22 mouse cellular contexts compared by ENCODE assay signal in genomic region chr6:95701786-95702185, GRCm38 (mm10). TPM values are rescaled to one million over a fixed set of nuclear protein-coding genes. Genes with fewer than 3 reads are reported as not detected.
DNase-seq lines count a peak whose midpoint lies in the region; ATAC-seq and TF ChIP-seq lines count a peak whose summit lies in the region.
"Had no signal": no experiment of that assay in that cellular context is flagged by ENCODE, and none has a peak within 500 bp of the region (broad histone marks: within the 10 kb centered on the region; RNA-seq: fewer than 3 reads in every experiment).

No protein-coding gene starts in this region.

- no peak overlapping the region for H3K4me2 ChIP-seq in liver, embryonic 11.5 days
- no peak overlapping the region for H3K4me2 ChIP-seq in intestine, postnatal 0 days (replicated peaks; ENCODE audit: low read depth)
- H3K4me2 ChIP-seq: forebrain, embryonic 12.5 days; hindbrain, embryonic 15.5 days; limb, embryonic 15.5 days; lung, embryonic 14.5 days; midbrain, embryonic 13.5 days had no signal

- H3K9me3 ChIP-seq in liver, embryonic 11.5 days (ENCODE audit: control insufficient read depth, low read length) = no peaks in the 10 kb centered on the region
- H3K9me3 ChIP-seq in intestine, postnatal 0 days (ENCODE audit: control insufficient read depth) = no peaks in the 10 kb centered on the region
- H3K9me3 ChIP-seq: forebrain, embryonic 12.5 days; hindbrain, embryonic 15.5 days; limb, embryonic 15.5 days; midbrain, embryonic 13.5 days had no signal

- no peak for TF ChIP-seq POLR2A in liver, adult 2 months (IDR thresholded peaks at IDR 0.05; ENCODE audit: extremely low read depth, insufficient read depth, low read length)
- no peak for TF ChIP-seq POLR2A in thymus, adult 2 months (IDR thresholded peaks at IDR 0.05; ENCODE audit: control insufficient read depth, extremely low read depth, insufficient read depth, low read length, poor library complexity)

- no peak for TF ChIP-seq CTCF in liver, adult 2 months (IDR thresholded peaks at IDR 0.05; ENCODE audit: low read depth, low read length)
- no peak for TF ChIP-seq CTCF in intestine, postnatal 0 days (IDR thresholded peaks at IDR 0.05; ENCODE audit: low read depth)
- TF ChIP-seq CTCF in thymus, adult 2 months (IDR thresholded peaks at IDR 0.05; ENCODE audit: borderline replicate concordance, control insufficient read depth, extremely low read depth, insufficient read depth, low read length, poor library complexity) = no peak

- H3K4me3 ChIP-seq in liver, adult 2 months (ENCODE audit: insufficient read depth, low read depth, low read length) = no peak overlapping the region
- H3K4me3 ChIP-seq in liver, embryonic 11.5 days (ENCODE audit: low read depth, low read length) = no peak overlapping the region
- no peak overlapping the region for H3K4me3 ChIP-seq in intestine, postnatal 0 days (ENCODE audit: low read depth, low read length)
- H3K4me3 ChIP-seq in thymus, adult 2 months (ENCODE audit: control insufficient read depth, insufficient read depth, low read length) = no peak overlapping the region
- H3K4me3 ChIP-seq: forebrain, embryonic 12.5 days; hindbrain, embryonic 15.5 days; left cerebral cortex, adult 2 months; limb, embryonic 15.5 days; midbrain, embryonic 13.5 days had no signal

- H3K4me1 ChIP-seq in liver, adult 2 months (ENCODE audit: control insufficient read depth, insufficient read depth, low read length) = peaks cover 36% of the 10 kb centered on the region
- peaks cover 14% of the 10 kb centered on the region for H3K4me1 ChIP-seq in liver, embryonic 11.5 days (replicated peaks; ENCODE audit: control insufficient read depth, insufficient read depth, low read length)
- no peaks in the 10 kb centered on the region for H3K4me1 ChIP-seq in intestine, postnatal 0 days (replicated peaks; ENCODE audit: control insufficient read depth, insufficient read depth, low read length)
- H3K4me1 ChIP-seq in thymus, adult 2 months (replicated peaks; ENCODE audit: control insufficient read depth, insufficient read depth, low read length) = no peaks in the 10 kb centered on the region
- H3K4me1 ChIP-seq: hindbrain, embryonic 15.5 days had no signal

- ATAC-seq in liver, embryonic 11.5 days (replicated peaks; ENCODE audit: low FRiP score) = no peak
- ATAC-seq in intestine, postnatal 0 days = peak; percentile 55
- ATAC-seq: CD4-positive, CD25-positive, alpha-beta regulatory T cell, adult 4 months; midbrain, embryonic 13.5 days had no signal

- H3K27ac ChIP-seq in liver, adult 2 months (replicated peaks; ENCODE audit: insufficient read depth, low read depth, low read length) = peak overlapping the region; percentile 11
- no peak overlapping the region for H3K27ac ChIP-seq in liver, embryonic 11.5 days (ENCODE audit: low read depth, low read length)
- H3K27ac ChIP-seq in intestine, postnatal 0 days (ENCODE audit: low read depth, low read length) = no peak overlapping the region
- H3K27ac ChIP-seq in thymus, adult 2 months (ENCODE audit: control insufficient read depth, insufficient read depth, low read length) = no peak overlapping the region
- H3K27ac ChIP-seq: forebrain, embryonic 12.5 days; hindbrain, embryonic 15.5 days; left cerebral cortex, adult 2 months; limb, embryonic 15.5 days; midbrain, embryonic 13.5 days had no signal

- WGBS in liver, adult 2 months = 16% methylated on average over 7 of the region's 7 CpGs
- WGBS in liver, embryonic 11.5 days = 75% methylated on average over 7 of the region's 7 CpGs
- 36% methylated on average over 7 of the region's 7 CpGs for WGBS in intestine, postnatal 0 days
- WGBS in thymus, adult 2 months = 89% methylated on average over 7 of the region's 7 CpGs

- DNase-seq in heart, adult 11 months = peak; percentile 53
- no peak for DNase-seq in heart, postnatal 4 days
- peak; percentile 73 for DNase-seq in liver, adult 2 months (ENCODE audit: extremely low read depth, low read depth, low spot score)
- no peak for DNase-seq in liver, embryonic 11.5 days (ENCODE audit: low spot score)
- peak; percentile 45 for DNase-seq in fat pad, adult 2 months (ENCODE audit: extremely low read depth, low read depth, low spot score)
- no peak for DNase-seq in layer of hippocampus, postnatal 14 days (ENCODE audit: low spot score in 2 of 2)
- no peak for DNase-seq in thymus, adult 2 months
- DNase-seq: cerebellum, adult 11 months; cerebellum, adult 9-11 months; gastrocnemius, postnatal 36 days; kidney, adult 11 months; layer of hippocampus, adult 9-11 months; left cerebral cortex, postnatal 4 days; spleen, adult 18-20 months had no signal

- no peaks in the 10 kb centered on the region for H3K36me3 ChIP-seq in liver, adult 2 months (ENCODE audit: control insufficient read depth, insufficient read depth, low read length)
- H3K36me3 ChIP-seq in liver, embryonic 11.5 days (ENCODE audit: control insufficient read depth, insufficient read depth, low read length) = no peaks in the 10 kb centered on the region
- H3K36me3 ChIP-seq in intestine, postnatal 0 days (ENCODE audit: control insufficient read depth, insufficient read depth) = no peaks in the 10 kb centered on the region
- no peaks in the 10 kb centered on the region for H3K36me3 ChIP-seq in thymus, adult 2 months (ENCODE audit: control insufficient read depth, insufficient read depth, low read length)
- H3K36me3 ChIP-seq: forebrain, embryonic 12.5 days; hindbrain, embryonic 15.5 days; limb, embryonic 15.5 days; midbrain, embryonic 13.5 days had no signal

- no peaks in the 10 kb centered on the region for H3K27me3 ChIP-seq in liver, adult 2 months (ENCODE audit: control insufficient read depth, insufficient read depth, low read length)
- H3K27me3 ChIP-seq in liver, embryonic 11.5 days (replicated peaks; ENCODE audit: control insufficient read depth, insufficient read depth, low read length) = no peaks in the 10 kb centered on the region
- H3K27me3 ChIP-seq in intestine, postnatal 0 days (replicated peaks; ENCODE audit: control insufficient read depth, insufficient read depth, low read length) = no peaks in the 10 kb centered on the region
- no peaks in the 10 kb centered on the region for H3K27me3 ChIP-seq in thymus, adult 2 months (ENCODE audit: control insufficient read depth, insufficient read depth, low read length)
- H3K27me3 ChIP-seq: forebrain, embryonic 12.5 days; hindbrain, embryonic 15.5 days; limb, embryonic 15.5 days; midbrain, embryonic 13.5 days had no signal

- no peak overlapping the region for H3K9ac ChIP-seq in liver, adult 2 months (ENCODE audit: low read depth, low read length)
- H3K9ac ChIP-seq in liver, embryonic 11.5 days (ENCODE audit: low read depth, low read length) = no peak overlapping the region
- no peak overlapping the region for H3K9ac ChIP-seq in intestine, postnatal 0 days (ENCODE audit: low read depth, low read length)
- H3K9ac ChIP-seq: forebrain, embryonic 12.5 days; hindbrain, embryonic 15.5 days; limb, embryonic 15.5 days; lung, embryonic 14.5 days; midbrain, embryonic 13.5 days had no signal

- H3K79me2 ChIP-seq in liver, adult 2 months (ENCODE audit: control insufficient read depth, insufficient read depth, low read length) = peaks cover 24% of the 10 kb centered on the region

RNA-seq across cellular contexts. Expression of gene Suclg2, which starts 16.8 kb away (rescaled TPM):
- 100 to 1,000 TPM in 1 of 2 experiments, 10 to 100 TPM in 1; 94.9 to 103 TPM for total RNA-seq in heart, postnatal 4 days (2021)
- 137 and 153 TPM in 2 replicates for total RNA-seq in liver, adult 2 months (2014; rRNA removed)
- 54.0 and 61.2 TPM in 2 replicates for polyA plus RNA-seq in liver, adult 2 months (2012; rRNA removed)
- polyA plus RNA-seq in liver, embryonic 11.5 days (2014; fragmentation: Nextera tagmentation; extraction: Ambion mirVana) = 83.0 and 92.7 TPM in 2 replicates
- 77.3 and 78.1 TPM in 2 replicates for polyA plus RNA-seq in intestine, postnatal 0 days (2015; fragmentation: Nextera tagmentation; extraction: Ambion mirVana)
- 10 to 100 TPM; 15.1 to 17.1 TPM for total RNA-seq in layer of hippocampus, postnatal 14 days (2021)
- 6.5 and 8.7 TPM in 2 replicates for polyA plus RNA-seq in thymus, adult 2 months (2012; rRNA removed)

Comparison
In these comparisons a context has a peak if more than half of its experiments do, and no peak if none do; other contexts are left out.
1. DNase-seq: peak in heart, adult 11 months (single experiment), liver, adult 2 months (single experiment) and fat pad, adult 2 months (single experiment); none in heart, postnatal 4 days (single experiment), liver, embryonic 11.5 days (single experiment), layer of hippocampus, postnatal 14 days (0 of 2) and thymus, adult 2 months (single experiment).